Mouse (Mus musculus): ENCODE measurements around the gene Nmi. TPM values are rescaled to one million over a fixed set of nuclear protein-coding genes. Genes with fewer than 3 reads are reported as not detected.
"Not testable (repeated sequence)": the region's sequence is repeated elsewhere in the genome, so short reads cannot be mapped to it uniquely, and the experiment has no call there.

The Nmi gene
- 1.3 TPM for polyA plus RNA-seq (2012; fragmentation: generic; extraction: Trizol)
- long read RNA-seq, experiment 1, partial matches to known transcripts: 2 of 3 reads
- long read RNA-seq, experiment 1, other reads (novel, unspliced or antisense): 0 of 3 reads
- long read RNA-seq, experiment 2: 0 reads

GRCm38 (mm10) chr2:51973410-51973968 lies at the start of gene Nmi:
Gene Nmi (minus strand): TSS chr2:51973494.
- Histone ChIP-seq H3K36me3 (ENCODE audit: control insufficient read depth, insufficient read depth) (no peaks in the 10 kb centered on the region), H3K4me3 (ENCODE audit: insufficient read depth, poor library complexity, severe bottlenecking) (no peak within 1 kb of the TSS), H3K79me3 (ENCODE audit: low read depth) (no peaks in the 10 kb centered on the region), H3ac (ENCODE audit: control insufficient read depth, insufficient read length, low read depth) (peak within 1 kb of the TSS; percentile 24), H3K27me3 (ENCODE audit: control insufficient read depth, insufficient read depth, insufficient read length) (no peaks in the 10 kb centered on the region), H3K79me2 (ENCODE audit: control insufficient read depth, insufficient read depth) (no peaks in the 10 kb centered on the region)
- TF ChIP-seq USF1 (IDR thresholded peaks at IDR 0.05; ENCODE audit: low read depth) (no peak), CTCF (IDR thresholded peaks at IDR 0.05; ENCODE audit: control insufficient read depth, insufficient read depth, insufficient read length) (no peak), CEBPB (IDR thresholded peaks at IDR 0.05; ENCODE audit: low read depth) (no peak), MYOG (IDR thresholded peaks at IDR 0.05; ENCODE audit: control insufficient read depth, extremely low read depth, insufficient read length) (no peak), MAX (IDR thresholded peaks at IDR 0.05) (no peak), FOSL1 (IDR thresholded peaks at IDR 0.05; ENCODE audit: insufficient read depth, low read length, poor library complexity, severe bottlenecking) (no peak), MYOD1 (IDR thresholded peaks at IDR 0.05; ENCODE audit: control insufficient read depth, insufficient read length, low read depth) (no peak)

DNA sequence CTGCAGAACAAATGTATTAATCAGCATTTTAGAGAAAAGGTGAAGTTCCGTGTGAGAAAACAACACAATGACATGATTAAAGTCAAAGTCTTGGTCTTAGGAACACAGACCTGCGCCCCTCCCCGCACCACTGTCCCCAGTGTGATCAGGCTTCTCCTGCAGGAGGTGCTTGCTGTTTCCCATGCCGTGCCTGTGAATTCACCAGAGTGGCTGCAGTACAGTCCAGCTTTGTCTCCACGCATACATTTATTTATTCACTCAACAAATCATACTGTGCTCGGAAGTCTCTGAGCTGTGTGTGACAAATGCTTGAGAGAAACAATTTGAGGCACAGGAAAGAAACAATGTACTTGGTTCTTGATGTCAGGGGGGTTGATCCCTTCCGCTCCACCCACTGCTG lies 43.1 kb upstream of the Nmi start:
- Histone ChIP-seq H3K27me3 (ENCODE audit: control insufficient read depth, insufficient read depth, insufficient read length) (peaks cover 11% of the 10 kb centered on the region), H3ac (ENCODE audit: control insufficient read depth, insufficient read length, low read depth) (no peak overlapping the region), H3K4me3 (ENCODE audit: insufficient read depth, poor library complexity, severe bottlenecking) (no peak overlapping the region), H3K36me3 (ENCODE audit: control insufficient read depth, insufficient read depth) (no peaks in the 10 kb centered on the region), H3K79me2 (ENCODE audit: control insufficient read depth, insufficient read depth) (no peaks in the 10 kb centered on the region), H3K79me3 (ENCODE audit: low read depth) (no peaks in the 10 kb centered on the region)
- TF ChIP-seq MAX (IDR thresholded peaks at IDR 0.05): no peak
- no peak for TF ChIP-seq MYOG (IDR thresholded peaks at IDR 0.05; ENCODE audit: control insufficient read depth, extremely low read depth, insufficient read length)
- TF ChIP-seq MYOD1 (IDR thresholded peaks at IDR 0.05; ENCODE audit: control insufficient read depth, insufficient read length, low read depth): no peak
- no peak for TF ChIP-seq FOSL1 (IDR thresholded peaks at IDR 0.05; ENCODE audit: insufficient read depth, low read length, poor library complexity, severe bottlenecking)
- no peak for TF ChIP-seq USF1 (IDR thresholded peaks at IDR 0.05; ENCODE audit: low read depth)
- no peak for TF ChIP-seq CEBPB (IDR thresholded peaks at IDR 0.05; ENCODE audit: low read depth)
- no peak for TF ChIP-seq CTCF (IDR thresholded peaks at IDR 0.05; ENCODE audit: control insufficient read depth, insufficient read depth, insufficient read length)

DNA sequence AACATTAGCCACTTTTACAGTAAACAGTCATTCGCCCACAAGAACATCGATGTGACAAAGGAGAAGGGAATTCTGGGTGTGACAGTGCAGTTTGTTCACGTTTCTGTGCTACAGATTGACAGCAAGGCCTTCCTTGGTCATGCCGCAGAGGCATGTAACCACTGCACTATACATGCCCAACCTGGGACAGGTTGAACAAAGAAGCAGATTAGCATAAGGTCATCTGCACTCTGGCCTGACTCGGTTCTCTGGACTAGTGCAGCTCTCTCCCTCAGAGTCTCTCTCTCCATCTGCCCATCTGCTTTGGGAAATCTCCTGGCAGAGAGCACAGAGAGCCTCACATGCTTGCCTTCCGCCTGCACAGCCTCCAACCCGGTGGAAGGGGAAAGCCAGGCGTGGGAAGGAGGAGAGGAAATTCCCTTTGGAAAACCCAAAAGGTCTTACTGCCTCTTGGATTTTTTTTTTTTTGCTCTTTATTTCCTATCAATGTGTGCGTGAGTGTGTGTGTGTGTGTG lies 40.1 kb upstream of the Nmi start:
- Histone ChIP-seq H3K36me3 (ENCODE audit: control insufficient read depth, insufficient read depth) (no peaks in the 10 kb centered on the region), H3K27me3 (ENCODE audit: control insufficient read depth, insufficient read depth, insufficient read length) (peaks cover 17% of the 10 kb centered on the region), H3ac (ENCODE audit: control insufficient read depth, insufficient read length, low read depth) (no peak overlapping the region), H3K4me3 (ENCODE audit: insufficient read depth, poor library complexity, severe bottlenecking) (no peak overlapping the region), H3K79me3 (ENCODE audit: low read depth) (no peaks in the 10 kb centered on the region), H3K79me2 (ENCODE audit: control insufficient read depth, insufficient read depth) (no peaks in the 10 kb centered on the region)
- TF ChIP-seq MYOG (IDR thresholded peaks at IDR 0.05; ENCODE audit: control insufficient read depth, extremely low read depth, insufficient read length) (no peak), CEBPB (IDR thresholded peaks at IDR 0.05; ENCODE audit: low read depth) (no peak), USF1 (IDR thresholded peaks at IDR 0.05; ENCODE audit: low read depth) (no peak), FOSL1 (IDR thresholded peaks at IDR 0.05; ENCODE audit: insufficient read depth, low read length, poor library complexity, severe bottlenecking) (no peak), MYOD1 (IDR thresholded peaks at IDR 0.05; ENCODE audit: control insufficient read depth, insufficient read length, low read depth) (no peak), MAX (IDR thresholded peaks at IDR 0.05) (no peak), CTCF (IDR thresholded peaks at IDR 0.05; ENCODE audit: control insufficient read depth, insufficient read depth, insufficient read length) (no peak)

DNA sequence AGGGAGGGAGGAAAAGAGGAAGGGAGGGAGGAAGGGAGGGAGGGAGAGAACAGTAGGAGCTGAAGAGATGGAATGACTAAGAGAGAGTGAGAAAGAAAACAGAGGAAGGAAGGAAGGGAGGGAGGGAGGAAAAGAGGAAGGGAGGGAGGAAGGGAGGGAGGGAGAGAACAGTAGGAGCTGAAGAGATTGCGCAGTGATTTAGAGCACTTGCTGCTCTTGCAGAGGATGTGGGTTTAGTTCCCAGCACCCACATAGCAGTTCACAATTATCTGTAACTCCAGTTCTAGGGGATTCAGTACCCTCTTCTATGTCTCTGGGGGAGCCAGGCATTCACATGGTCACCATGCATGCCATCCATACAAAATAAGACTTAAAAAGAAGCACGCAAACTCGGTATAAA lies 38.5 kb upstream of the Nmi start:
- TF ChIP-seq CEBPB (IDR thresholded peaks at IDR 0.05; ENCODE audit: low read depth): peak; percentile 66
- H3K4me3 ChIP-seq (ENCODE audit: insufficient read depth, poor library complexity, severe bottlenecking); H3ac ChIP-seq (ENCODE audit: control insufficient read depth, insufficient read length, low read depth); H3K79me2 ChIP-seq (ENCODE audit: control insufficient read depth, insufficient read depth); H3K36me3 ChIP-seq (ENCODE audit: control insufficient read depth, insufficient read depth); H3K79me3 ChIP-seq (ENCODE audit: low read depth): not testable (repeated sequence)
- peaks cover 13% of the 10 kb centered on the region for H3K27me3 ChIP-seq (ENCODE audit: control insufficient read depth, insufficient read depth, insufficient read length)

DNA sequence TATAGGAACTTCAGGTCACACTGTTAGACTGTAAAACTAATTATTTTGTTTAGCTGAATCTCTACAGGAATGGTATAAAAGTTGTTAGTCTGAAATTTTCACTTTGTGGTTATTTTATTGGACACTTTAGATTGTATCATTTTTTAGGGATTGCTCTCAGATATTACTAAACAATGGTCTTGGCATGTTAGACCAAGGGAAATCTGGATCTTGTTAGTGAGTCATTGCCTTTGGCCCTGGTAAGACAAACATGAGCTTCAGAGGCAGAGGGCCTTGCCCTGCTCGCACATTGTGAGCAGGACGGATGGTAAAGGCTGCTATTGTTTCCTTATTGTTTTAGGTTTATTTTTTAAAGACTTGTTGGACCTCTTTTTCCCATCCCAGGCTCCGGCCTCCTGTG lies 33.1 kb upstream of the Nmi start:
- Histone ChIP-seq H3K27me3 (ENCODE audit: control insufficient read depth, insufficient read depth, insufficient read length) (peaks cover 14% of the 10 kb centered on the region), H3K79me2 (ENCODE audit: control insufficient read depth, insufficient read depth) (no peaks in the 10 kb centered on the region), H3K36me3 (ENCODE audit: control insufficient read depth, insufficient read depth) (no peaks in the 10 kb centered on the region), H3K4me3 (ENCODE audit: insufficient read depth, poor library complexity, severe bottlenecking) (no peak overlapping the region), H3K79me3 (ENCODE audit: low read depth) (no peaks in the 10 kb centered on the region), H3ac (ENCODE audit: control insufficient read depth, insufficient read length, low read depth) (no peak overlapping the region)
- TF ChIP-seq CEBPB (IDR thresholded peaks at IDR 0.05; ENCODE audit: low read depth) (peak; percentile 87), CTCF (IDR thresholded peaks at IDR 0.05; ENCODE audit: control insufficient read depth, insufficient read depth, insufficient read length) (no peak), MAX (IDR thresholded peaks at IDR 0.05) (peak; percentile 52), FOSL1 (IDR thresholded peaks at IDR 0.05; ENCODE audit: insufficient read depth, low read length, poor library complexity, severe bottlenecking) (peak; percentile 18), MYOD1 (IDR thresholded peaks at IDR 0.05; ENCODE audit: control insufficient read depth, insufficient read length, low read depth) (no peak)

DNA sequence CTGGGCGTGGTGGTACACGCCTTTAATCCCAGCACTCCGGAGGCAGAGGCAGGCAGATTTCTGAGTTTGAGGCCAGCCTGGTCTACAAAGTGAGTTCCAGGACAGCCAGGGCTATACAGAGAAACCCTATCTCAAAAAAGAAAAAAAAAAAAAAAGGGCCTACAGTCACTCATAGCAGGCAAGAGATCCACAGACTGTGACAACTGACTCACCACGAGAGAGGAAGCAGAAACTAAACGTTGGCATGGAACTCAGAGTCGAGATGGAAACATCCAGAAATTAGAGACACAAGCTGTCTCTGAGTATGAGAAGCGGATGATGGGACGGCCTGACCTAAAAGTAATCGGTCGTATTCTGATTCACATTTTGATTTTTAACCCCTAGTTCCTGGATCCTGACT lies 29.0 kb upstream of the Nmi start:
- peaks cover 18% of the 10 kb centered on the region for H3K27me3 ChIP-seq (ENCODE audit: control insufficient read depth, insufficient read depth, insufficient read length)
- not testable (repeated sequence) for H3ac ChIP-seq (ENCODE audit: control insufficient read depth, insufficient read length, low read depth); H3K36me3 ChIP-seq (ENCODE audit: control insufficient read depth, insufficient read depth); H3K79me3 ChIP-seq (ENCODE audit: low read depth); H3K79me2 ChIP-seq (ENCODE audit: control insufficient read depth, insufficient read depth); H3K4me3 ChIP-seq (ENCODE audit: insufficient read depth, poor library complexity, severe bottlenecking)

All from C2C12 (cell line).